Mouse (Mus musculus): ENCODE results near the gene Ip6k2. TPM values are rescaled to one million over a fixed set of nuclear protein-coding genes. Genes with fewer than 3 reads are reported as not detected.

Gene Ip6k2
- total and polyA plus RNA-seq, 3 experiments: 21.3 to 33.7 TPM; not detected in 1

GRCm38 (mm10) chr9:108808163-108808665 lies 24.6 kb downstream of the Ip6k2 start, which contains the start of gene Nckipsd:
TSS of gene Nckipsd (plus strand) at chr9:108808368.
- no peaks in the 10 kb centered on the region for H3K27me3 ChIP-seq (ENCODE audit: control insufficient read depth in 1 of 2, insufficient read depth in 2 of 2, low read length in 2 of 2)
- DNase-seq (ENCODE audit: low read depth, low spot score): peak; percentile 90
- H3K4me1 ChIP-seq (ENCODE audit: control insufficient read depth in 1 of 2, insufficient read depth in 2 of 2, low read length in 2 of 2): peaks cover 19 to 27% of the 10 kb centered on the region in 2 experiments
- TF ChIP-seq MXI1 (IDR thresholded peaks at IDR 0.05; ENCODE audit: low read depth, low read length): peak; percentile 65
- no peak for TF ChIP-seq RCOR1 (IDR thresholded peaks at IDR 0.05; ENCODE audit: low read depth, low read length)
- TF ChIP-seq ELF1 (IDR thresholded peaks at IDR 0.05; ENCODE audit: low read depth, low read length): peak; percentile 26; the same call in 1 of the 2 replicates
- no peak for TF ChIP-seq MEF2A (IDR thresholded peaks at IDR 0.05; ENCODE audit: extremely low read depth, insufficient replicate concordance, low read depth, low read length, poor library complexity, severe bottlenecking)
- no peak for TF ChIP-seq UBTF (IDR thresholded peaks at IDR 0.05; ENCODE audit: borderline replicate concordance, insufficient read depth, low read depth, low read length)
- TF ChIP-seq ZKSCAN1 (IDR thresholded peaks at IDR 0.05; ENCODE audit: low read depth, low read length): no peak
- TF ChIP-seq BHLHE40 (IDR thresholded peaks at IDR 0.05; ENCODE audit: borderline replicate concordance, low read depth, low read length): no peak
- TF ChIP-seq CTCF (IDR thresholded peaks at IDR 0.05 in 2 of 3, conservative IDR thresholded peaks at IDR 0.05 in 1 of 3; ENCODE audit: control insufficient read depth in 1 of 3, insufficient read depth in 1 of 3, low read depth in 2 of 3, low read length in 3 of 3, poor library complexity in 1 of 3, severe bottlenecking in 1 of 3): peak; percentile 74 to 92 (median 80)
- TF ChIP-seq HCFC1 (IDR thresholded peaks at IDR 0.05; ENCODE audit: low read depth, low read length): peak; percentile 53
- no peak for TF ChIP-seq ETS1 (IDR thresholded peaks at IDR 0.05; ENCODE audit: low read depth, low read length)
- TF ChIP-seq MYC (IDR thresholded peaks at IDR 0.05; ENCODE audit: low read depth, low read length): no peak
- TF ChIP-seq ZNF384 (IDR thresholded peaks at IDR 0.05; ENCODE audit: low read depth, low read length): no peak
- TF ChIP-seq USF1 (IDR thresholded peaks at IDR 0.05; ENCODE audit: low read depth, low read length): peak; percentile 62
- TF ChIP-seq USF2 (IDR thresholded peaks at IDR 0.05; ENCODE audit: borderline replicate concordance in 1 of 2, insufficient read depth in 1 of 2, low read depth in 1 of 2, low read length in 2 of 2): no peak
- peak; percentile 46 for TF ChIP-seq RAD21 (IDR thresholded peaks at IDR 0.05; ENCODE audit: low read depth, low read length)
- TF ChIP-seq POLR2AphosphoS2 (IDR thresholded peaks at IDR 0.05; ENCODE audit: low read length): peak; percentile 57; the same call in 1 of the 2 replicates
- peak; percentile 83 to 91; a peak in 3 of 4 replicates for TF ChIP-seq POLR2A (IDR thresholded peaks at IDR 0.05; ENCODE audit: control insufficient read depth in 1 of 2, insufficient read depth in 1 of 2, low read depth in 1 of 2, low read length in 2 of 2, poor library complexity in 1 of 2)
- peak; percentile 94 for TF ChIP-seq NRF1 (IDR thresholded peaks at IDR 0.05; ENCODE audit: insufficient read depth, low read depth, low read length, poor library complexity, severe bottlenecking)
- TF ChIP-seq MAX (IDR thresholded peaks at IDR 0.05; ENCODE audit: low read length): peak; percentile 70; the same call in 1 of the 2 replicates
- TF ChIP-seq MAFK (IDR thresholded peaks at IDR 0.05; ENCODE audit: borderline replicate concordance, low read depth, low read length): no peak
- no peak for TF ChIP-seq CHD1 (IDR thresholded peaks at IDR 0.05; ENCODE audit: low read depth, low read length)
- no peak for TF ChIP-seq ZC3H11A (IDR thresholded peaks at IDR 0.05; ENCODE audit: low read depth, low read length)
- TF ChIP-seq GABPA (IDR thresholded peaks at IDR 0.05; ENCODE audit: low read depth, low read length): no peak
- peak; percentile 88 for TF ChIP-seq NELFE (IDR thresholded peaks at IDR 0.05; ENCODE audit: low read depth, low read length)
- TF ChIP-seq KAT2A (conservative IDR thresholded peaks at IDR 0.05; ENCODE audit: low read depth, low read length): no peak
- TF ChIP-seq TCF12 (IDR thresholded peaks at IDR 0.05; ENCODE audit: low read depth, low read length): peak; percentile 49
- TF ChIP-seq SIN3A (IDR thresholded peaks at IDR 0.05; ENCODE audit: low read length): peak; percentile 51
- peak; percentile 67; the same call in 1 of the 2 replicates for TF ChIP-seq ZMIZ1 (IDR thresholded peaks at IDR 0.05; ENCODE audit: low read depth, low read length)
- TF ChIP-seq SMC3 (IDR thresholded peaks at IDR 0.05; ENCODE audit: low read depth, low read length): peak; percentile 34
- TF ChIP-seq CHD2 (IDR thresholded peaks at IDR 0.05; ENCODE audit: low read length): no peak
- no peak for TF ChIP-seq E2F4 (IDR thresholded peaks at IDR 0.05; ENCODE audit: borderline replicate concordance, low read depth, low read length)
- no peak for TF ChIP-seq GATA1 (IDR thresholded peaks at IDR 0.05; ENCODE audit: low read depth, low read length)
- no peak for TF ChIP-seq MYB (IDR thresholded peaks at IDR 0.05; ENCODE audit: low read depth, low read length)
- no peak for TF ChIP-seq TAL1 (IDR thresholded peaks at IDR 0.05; ENCODE audit: low read length)
- peak; percentile 76; the same call in 1 of the 2 replicates for TF ChIP-seq MAZ (IDR thresholded peaks at IDR 0.05; ENCODE audit: low read depth, low read length)
- no peak for TF ChIP-seq POLR2AphosphoS5 (IDR thresholded peaks at IDR 0.05; ENCODE audit: borderline replicate concordance, low read depth, low read length)
- H3K9me3 ChIP-seq (replicated peaks; ENCODE audit: insufficient read depth, low read length): no peaks in the 10 kb centered on the region
- H3K4me3 ChIP-seq (ENCODE audit: control insufficient read depth in 1 of 2, insufficient read depth in 1 of 2, low read depth in 2 of 2, low read length in 2 of 2): peak within 1 kb of the TSS; percentile 61 to 79
- H3K27ac ChIP-seq (ENCODE audit: control insufficient read depth, low read depth, low read length): peak within 1 kb of the TSS; percentile 35
- peaks cover 5 to 23% of the 10 kb centered on the region in 2 experiments; a peak in 3 of 4 replicates for H3K36me3 ChIP-seq (ENCODE audit: control insufficient read depth in 1 of 2, insufficient read depth in 2 of 2, low read length in 2 of 2)
- H3K79me2 ChIP-seq (ENCODE audit: control insufficient read depth, insufficient read depth, low read length, poor library complexity): peaks cover 2% of the 10 kb centered on the region; the same call in 1 of the 2 replicates
- H3K9ac ChIP-seq (ENCODE audit: control insufficient read depth, low read depth, low read length, poor library complexity, severe bottlenecking): peak within 1 kb of the TSS; percentile 77
